Mouse (Mus musculus) kidney, adult 9 months (tissue): ENCODE data around the gene Bcorl1.

ENCODE experiments used
- DNase-seq: peaks from one replicate; pipeline ENCODE4 v3.0.0; 2022

Bcorl1 gene

DNA sequence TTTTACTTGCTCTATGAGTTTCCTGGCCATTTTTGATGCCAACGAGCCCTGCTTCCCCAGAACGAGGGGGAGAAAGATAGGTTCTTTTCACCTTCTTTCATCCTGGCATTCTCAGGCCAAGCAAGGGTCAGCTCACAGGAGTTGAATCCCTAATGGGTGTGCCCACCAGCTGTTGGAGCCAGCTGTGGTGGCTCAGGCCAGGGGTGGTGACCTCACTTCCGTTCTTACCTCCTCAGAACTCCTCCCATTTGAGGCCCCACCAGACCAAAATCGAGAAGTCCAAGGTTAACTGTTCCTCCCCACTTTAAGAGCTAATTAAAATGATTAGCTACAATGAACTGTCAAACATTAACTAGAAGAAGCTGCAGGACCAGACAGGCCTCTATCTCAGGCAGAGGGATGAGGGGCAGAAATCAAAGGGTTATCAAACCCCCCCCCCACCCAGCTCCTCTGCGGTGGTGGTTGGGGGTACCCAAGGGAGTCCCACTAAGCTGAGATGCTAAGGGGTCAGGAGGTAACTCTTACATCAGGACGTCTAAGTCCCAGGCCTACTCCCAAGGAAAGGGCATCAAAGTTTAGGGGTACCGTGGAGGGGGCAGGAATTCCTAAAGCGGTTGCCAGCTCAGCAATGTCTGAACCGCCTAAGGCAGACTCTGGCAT, 111.2 kb downstream of the Bcorl1 start:
- DNase-seq, result peak; percentile 26

DNA sequence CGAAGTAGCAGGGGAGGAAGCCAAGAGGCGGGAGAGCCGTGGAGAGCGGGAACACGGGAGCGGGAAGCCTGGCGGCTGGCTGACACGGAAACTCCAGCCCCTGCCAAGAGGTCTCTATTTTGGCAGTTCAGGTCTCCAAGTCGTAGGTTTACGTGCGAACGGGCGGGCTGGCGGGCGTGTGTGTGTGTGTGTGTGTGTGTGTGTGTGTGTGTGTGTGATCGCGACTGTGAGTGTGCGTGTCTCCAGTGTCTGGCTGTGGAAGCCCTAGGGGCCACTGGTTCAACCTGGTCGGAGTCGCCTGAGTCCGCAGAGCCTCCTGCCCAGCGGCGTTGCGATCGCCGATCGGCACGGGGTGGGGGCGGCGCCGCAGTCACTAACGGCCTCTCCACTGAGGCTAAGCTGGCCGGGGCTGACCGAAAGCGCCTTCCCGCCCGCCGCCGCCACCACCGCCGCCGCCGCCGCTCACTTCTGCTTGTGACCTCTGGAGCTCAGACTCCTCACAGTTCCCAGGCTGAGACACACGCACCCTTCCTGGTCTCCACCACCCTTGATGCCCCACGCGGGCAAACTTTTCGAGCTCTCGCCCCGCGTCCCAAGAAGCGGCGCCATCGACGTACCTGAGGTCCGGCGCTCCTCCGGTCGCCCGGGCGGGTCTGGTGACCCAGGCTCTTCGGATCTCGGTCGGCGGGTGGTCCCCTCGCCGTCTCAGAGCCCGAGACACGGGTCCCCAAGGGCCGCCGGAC, 111.9 kb downstream of the Bcorl1 start:
- no peak for DNase-seq

DNA sequence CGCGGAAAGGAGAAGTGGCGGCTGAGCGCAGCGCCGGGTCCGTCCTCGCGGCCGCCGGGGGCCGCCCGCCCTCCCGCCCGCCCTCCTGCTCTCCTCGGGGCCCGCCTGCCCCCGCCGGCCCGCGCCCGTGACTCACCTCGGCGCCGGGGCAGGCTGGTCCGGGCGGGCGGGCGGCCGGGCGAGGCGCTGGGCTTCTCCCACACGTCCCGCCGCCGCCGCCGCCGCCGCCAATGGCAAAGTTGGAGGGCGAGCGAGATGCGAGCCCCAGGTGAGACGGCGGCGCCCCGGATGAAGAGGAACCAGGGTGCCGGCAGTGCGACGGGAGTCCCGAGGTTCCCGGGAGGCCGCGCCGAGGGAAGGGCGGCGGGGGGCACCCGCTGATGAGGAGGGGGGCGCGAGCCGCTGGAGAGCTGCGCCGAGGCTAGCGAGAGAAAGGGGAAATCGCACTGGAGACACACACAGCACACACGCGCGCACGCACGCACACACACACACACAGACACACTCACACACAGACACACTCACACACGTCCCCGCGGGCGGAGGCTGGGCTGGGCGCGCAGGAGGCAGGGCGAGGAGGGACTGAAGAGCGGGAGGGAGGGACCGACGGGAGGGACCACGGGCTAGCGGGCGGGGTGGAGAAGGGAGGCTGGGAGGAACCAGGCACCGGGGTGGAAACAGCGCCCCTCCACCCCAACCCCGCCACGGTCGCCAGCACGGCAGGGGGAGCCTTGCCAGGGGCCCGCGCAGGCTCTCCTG, 112.8 kb downstream of the Bcorl1 start:
- peak; percentile 58 for DNase-seq

DNA sequence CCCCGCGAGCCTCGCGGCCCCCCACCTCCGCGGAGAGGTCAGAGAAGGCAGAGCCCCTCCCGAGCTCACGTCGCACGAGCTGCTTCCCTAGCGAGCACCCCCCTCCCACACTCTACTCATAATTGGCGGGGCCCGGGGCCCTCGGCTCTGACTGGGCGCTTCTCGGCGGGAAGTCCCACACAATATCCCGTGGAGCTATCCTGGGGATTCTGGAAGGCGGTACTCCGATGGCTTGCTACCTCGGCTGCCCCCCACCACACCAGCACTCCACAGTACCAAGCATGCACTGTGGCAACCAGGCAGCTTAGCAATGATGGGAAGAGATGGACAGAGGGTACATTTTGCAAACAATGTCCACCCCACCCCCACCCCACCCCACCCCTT, 113.3 kb downstream of the Bcorl1 start:
- DNase-seq, result no peak

DNA sequence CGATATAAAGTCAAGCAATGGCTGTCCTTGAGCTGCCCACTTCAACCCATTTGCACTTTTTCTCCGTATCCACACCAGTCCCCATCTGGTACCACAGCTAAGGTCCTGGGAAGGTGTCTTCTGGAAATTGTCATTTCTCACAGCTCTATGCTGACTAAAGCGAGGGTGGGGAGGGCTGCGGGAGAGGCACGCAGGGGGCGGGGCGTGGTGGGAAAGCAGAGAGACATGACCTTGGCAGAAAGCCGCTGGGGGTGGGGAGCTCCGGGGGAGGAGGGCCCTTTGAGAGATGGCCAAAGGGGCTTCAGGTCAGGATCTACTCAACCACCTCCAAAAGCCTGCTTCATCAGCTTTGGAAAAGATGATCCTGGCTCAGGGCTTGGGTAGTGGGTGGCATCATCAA, 113.9 kb downstream of the Bcorl1 start:
- no peak for DNase-seq

DNA sequence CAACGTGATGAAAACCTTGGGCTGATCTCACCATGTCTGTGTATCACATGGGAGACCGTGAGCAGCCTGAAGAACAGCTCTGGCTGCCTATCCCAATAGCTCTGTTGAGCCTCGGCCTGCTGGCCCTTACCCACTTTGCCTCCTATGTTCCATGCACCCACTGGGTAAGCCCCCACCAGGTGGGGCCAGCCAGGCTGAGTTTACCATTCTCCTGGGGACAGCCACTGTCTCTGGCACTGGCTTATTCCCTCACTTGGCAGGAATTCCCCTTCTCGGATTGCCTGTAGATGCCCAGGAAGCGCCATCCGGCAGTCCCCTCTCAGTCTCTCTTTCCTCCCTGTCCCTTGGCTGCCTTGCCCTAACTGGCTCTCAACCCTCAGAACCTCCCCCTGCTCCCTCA, 115.8 kb downstream of the Bcorl1 start:
- no peak for DNase-seq
